Mouse (Mus musculus): ENCODE results near the gene Ptpru. TPM values are rescaled to one million over a fixed set of nuclear protein-coding genes. Genes with fewer than 3 reads are reported as not detected.
A peak's percentile ranks its signal among the peaks of the same experiment; 100 is the strongest.

Ptpru gene
- polyA plus RNA-seq, 1 experiment from 2014 or later: 27.5 TPM

GRCm38 (mm10) chr4:131826905-131827304, 11.2 kb downstream of the Ptpru start:
- WGBS: 37% methylated on average over 6 of the region's 6 CpGs
- peak overlapping the region; percentile 27; the same call in 1 of the 2 replicates for H3K4me2 ChIP-seq (ENCODE audit: low read length)
- H3K27ac ChIP-seq: no peak overlapping the region
- TF ChIP-seq CTCF (IDR thresholded peaks at IDR 0.05; ENCODE audit: low read depth): no peak
- peaks cover 14% of the 10 kb centered on the region; the same call in 1 of the 2 replicates for H3K4me1 ChIP-seq (replicated peaks; ENCODE audit: insufficient read depth, low read length)
- H3K27me3 ChIP-seq (ENCODE audit: insufficient read depth, low read length): no peaks in the 10 kb centered on the region
- peak; percentile 84 for DNase-seq (ENCODE audit: low spot score)
- H3K9me3 ChIP-seq (replicated peaks; ENCODE audit: low read length): no peaks in the 10 kb centered on the region
- peak; percentile 53; the same call in 1 of the 2 replicates for ATAC-seq (replicated peaks; ENCODE audit: low FRiP score, low read depth)
- H3K9ac ChIP-seq (ENCODE audit: low read depth, low read length): no peak overlapping the region
- H3K36me3 ChIP-seq (ENCODE audit: insufficient read depth, low read length): no peaks in the 10 kb centered on the region
- H3K4me3 ChIP-seq (replicated peaks; ENCODE audit: low read depth, low read length): no peak overlapping the region

GRCm38 (mm10) chr4:131825830-131826229, 12.3 kb downstream of the Ptpru start:
- H3K27ac ChIP-seq: no peak overlapping the region
- WGBS: 44% methylated on average over 8 of the region's 8 CpGs

GRCm38 (mm10) chr4:131824939-131825338, 13.1 kb downstream of the Ptpru start:
- WGBS: 69% methylated on average over 3 of the region's 3 CpGs

More at GRCm38 (mm10) chr4:131825830-131826229, 12.3 kb downstream of the Ptpru start:
- Histone ChIP-seq H3K27me3 (ENCODE audit: insufficient read depth, low read length) (no peaks in the 10 kb centered on the region), H3K9me3 (replicated peaks; ENCODE audit: low read length) (no peaks in the 10 kb centered on the region), H3K4me2 (ENCODE audit: low read length) (no peak overlapping the region), H3K4me3 (replicated peaks; ENCODE audit: low read depth, low read length) (no peak overlapping the region), H3K4me1 (replicated peaks; ENCODE audit: insufficient read depth, low read length) (peaks cover 14% of the 10 kb centered on the region; the same call in 1 of the 2 replicates), H3K9ac (ENCODE audit: low read depth, low read length) (no peak overlapping the region), H3K36me3 (ENCODE audit: insufficient read depth, low read length) (no peaks in the 10 kb centered on the region)
- no peak for DNase-seq (ENCODE audit: low spot score)
- peak; percentile 60 for TF ChIP-seq CTCF (IDR thresholded peaks at IDR 0.05; ENCODE audit: low read depth)
- ATAC-seq (replicated peaks; ENCODE audit: low FRiP score, low read depth): no peak

GRCm38 (mm10) chr4:131822583-131822982, 15.5 kb downstream of the Ptpru start:
- no peak overlapping the region for H3K4me3 ChIP-seq (replicated peaks; ENCODE audit: low read depth, low read length)
- DNase-seq (ENCODE audit: low spot score) (no peak), ATAC-seq (replicated peaks; ENCODE audit: low FRiP score, low read depth) (no peak)
- H3K4me2 ChIP-seq (ENCODE audit: low read length): no peak overlapping the region
- H3K4me1 ChIP-seq (replicated peaks; ENCODE audit: insufficient read depth, low read length): peaks cover 14% of the 10 kb centered on the region; the same call in 1 of the 2 replicates
- H3K27ac ChIP-seq: no peak overlapping the region
- no peaks in the 10 kb centered on the region for H3K9me3 ChIP-seq (replicated peaks; ENCODE audit: low read length)
- 84% methylated on average over 3 of the region's 3 CpGs for WGBS
- H3K9ac ChIP-seq (ENCODE audit: low read depth, low read length): no peak overlapping the region
- no peaks in the 10 kb centered on the region for H3K27me3 ChIP-seq (ENCODE audit: insufficient read depth, low read length)
- no peaks in the 10 kb centered on the region; the same call in 1 of the 2 replicates for H3K36me3 ChIP-seq (ENCODE audit: insufficient read depth, low read length)
- TF ChIP-seq CTCF (IDR thresholded peaks at IDR 0.05; ENCODE audit: low read depth): no peak

More at GRCm38 (mm10) chr4:131824939-131825338, 13.1 kb downstream of the Ptpru start:
- Histone ChIP-seq H3K36me3 (ENCODE audit: insufficient read depth, low read length) (no peaks in the 10 kb centered on the region; the same call in 1 of the 2 replicates), H3K4me3 (replicated peaks; ENCODE audit: low read depth, low read length) (no peak overlapping the region), H3K27me3 (ENCODE audit: insufficient read depth, low read length) (no peaks in the 10 kb centered on the region), H3K4me2 (ENCODE audit: low read length) (no peak overlapping the region), H3K9ac (ENCODE audit: low read depth, low read length) (no peak overlapping the region), H3K9me3 (replicated peaks; ENCODE audit: low read length) (no peaks in the 10 kb centered on the region), H3K4me1 (replicated peaks; ENCODE audit: insufficient read depth, low read length) (peaks cover 14% of the 10 kb centered on the region; the same call in 1 of the 2 replicates), H3K27ac (no peak overlapping the region)
- DNase-seq (ENCODE audit: low spot score): no peak
- TF ChIP-seq CTCF (IDR thresholded peaks at IDR 0.05; ENCODE audit: low read depth): no peak
- no peak for ATAC-seq (replicated peaks; ENCODE audit: low FRiP score, low read depth)

GRCm38 (mm10) chr4:131821161-131821731, 16.8 kb downstream of the Ptpru start:
- Histone ChIP-seq H3K9ac (ENCODE audit: low read depth, low read length) (no peak overlapping the region), H3K9me3 (replicated peaks; ENCODE audit: low read length) (no peaks in the 10 kb centered on the region), H3K27ac (no peak overlapping the region), H3K4me1 (replicated peaks; ENCODE audit: insufficient read depth, low read length) (0 out of 2 replicates have a peak, but pooled peaks cover 5% of the 10 kb centered on the region), H3K27me3 (ENCODE audit: insufficient read depth, low read length) (no peaks in the 10 kb centered on the region), H3K36me3 (ENCODE audit: insufficient read depth, low read length) (no peaks in the 10 kb centered on the region; the same call in 1 of the 2 replicates), H3K4me3 (replicated peaks; ENCODE audit: low read depth, low read length) (no peak overlapping the region), H3K4me2 (ENCODE audit: low read length) (no peak overlapping the region)
- WGBS: 47% methylated on average over 16 of the region's 16 CpGs
- TF ChIP-seq CTCF (IDR thresholded peaks at IDR 0.05; ENCODE audit: low read depth): no peak
- ATAC-seq (replicated peaks; ENCODE audit: low FRiP score, low read depth) (no peak), DNase-seq (ENCODE audit: low spot score) (no peak)

- Histone ChIP-seq H3K9ac (ENCODE audit: low read depth, low read length) (no peak overlapping the region), H3K27ac (no peak overlapping the region), H3K4me2 (ENCODE audit: low read length) (no peak overlapping the region), H3K27me3 (ENCODE audit: insufficient read depth, low read length) (no peaks in the 10 kb centered on the region), H3K4me3 (replicated peaks; ENCODE audit: low read depth, low read length) (no peak overlapping the region), H3K4me1 (replicated peaks; ENCODE audit: insufficient read depth, low read length) (0 out of 2 replicates have a peak, but pooled peaks cover 1% of the 10 kb centered on the region), H3K36me3 (ENCODE audit: insufficient read depth, low read length) (no peaks in the 10 kb centered on the region; the same call in 1 of the 2 replicates), H3K9me3 (replicated peaks; ENCODE audit: low read length) (no peaks in the 10 kb centered on the region)
- no peak for DNase-seq (ENCODE audit: low spot score)
- TF ChIP-seq CTCF (IDR thresholded peaks at IDR 0.05; ENCODE audit: low read depth): no peak
- WGBS: 76% methylated on average over 23 of the region's 23 CpGs
- ATAC-seq (replicated peaks; ENCODE audit: low FRiP score, low read depth): no peak
Observed at GRCm38 (mm10) chr4:131818926-131819325, 19.2 kb downstream of the Ptpru start.
